Mouse (Mus musculus) lung, embryonic 15.5 days (tissue): ENCODE data around the gene Sema5a. TPM values are rescaled to one million over a fixed set of nuclear protein-coding genes. Genes with fewer than 3 reads are reported as not detected.

Source experiments
- ATAC-seq: fragments of 200-750 bp; cut with Nextera tagmentation; 2 replicates; pipeline ENCODE4 v1.8.0; 2017; ENCODE audit warnings: moderate number of reproducible peaks, borderline replicate concordance; ENCODE audit not compliant: low FRiP score, low TSS enrichment; ENCODE audit errors: extremely low read depth
- H3K27ac ChIP-seq: fragments of 300-500 bp; sonication (generic); 2 replicates; pipeline ENCODE4 v1.5.1; 2015; ENCODE audit warnings: moderate library complexity, mild to moderate bottlenecking, inconsistent platforms
- H3K27me3 ChIP-seq: fragments of 300-500 bp; sonication (generic); 2 replicates; pipeline ENCODE4 v1.6.1; 2015; ENCODE audit warnings: inconsistent platforms
- H3K36me3 ChIP-seq: fragments of 300-500 bp; sonication (generic); 2 replicates; pipeline ENCODE4 v1.6.1; 2015; ENCODE audit warnings: inconsistent platforms
- H3K4me1 ChIP-seq: fragments of 300-500 bp; sonication (generic); 2 replicates; pipeline ENCODE4 v1.6.1; 2015; ENCODE audit warnings: inconsistent platforms
- H3K4me2 ChIP-seq: fragments of 300-500 bp; sonication (generic); 2 replicates; pipeline ENCODE4 v1.6.1; 2015; ENCODE audit warnings: inconsistent platforms, mild to moderate bottlenecking, moderate library complexity
- H3K4me3 ChIP-seq: fragments of 300-500 bp; sonication (generic); 2 replicates; pipeline ENCODE4 v1.5.1; 2015; ENCODE audit warnings: mild to moderate bottlenecking, inconsistent platforms
- H3K9ac ChIP-seq: fragments of 300-500 bp; sonication (generic); 2 replicates; pipeline ENCODE4 v1.6.1; 2015; ENCODE audit warnings: inconsistent platforms
- H3K9me3 ChIP-seq: fragments of 300-500 bp; sonication (generic); 2 replicates; pipeline ENCODE4 v1.6.1; 2016; ENCODE audit warnings: inconsistent platforms
- WGBS: fragments of 180-500 bp; shearing (Covaris S2); methylation state at CpG from one replicate; pipeline ENCODE4 v1.1.7; 2015; 5-methylcytosine and 5-hydroxymethylcytosine counted together
- polyA plus RNA-seq: library from polyadenylated mRNA; unstranded; fragments of >200 nt; fragmentation: Nextera tagmentation; extraction: Ambion mirVana; gene quantifications from 2 replicates; pipeline ENCODE4 v1.2.1, GENCODE M21; 2015

The Sema5a gene
- polyA plus RNA-seq, 1 experiment from 2014 or later = 13.4 TPM

DNA sequence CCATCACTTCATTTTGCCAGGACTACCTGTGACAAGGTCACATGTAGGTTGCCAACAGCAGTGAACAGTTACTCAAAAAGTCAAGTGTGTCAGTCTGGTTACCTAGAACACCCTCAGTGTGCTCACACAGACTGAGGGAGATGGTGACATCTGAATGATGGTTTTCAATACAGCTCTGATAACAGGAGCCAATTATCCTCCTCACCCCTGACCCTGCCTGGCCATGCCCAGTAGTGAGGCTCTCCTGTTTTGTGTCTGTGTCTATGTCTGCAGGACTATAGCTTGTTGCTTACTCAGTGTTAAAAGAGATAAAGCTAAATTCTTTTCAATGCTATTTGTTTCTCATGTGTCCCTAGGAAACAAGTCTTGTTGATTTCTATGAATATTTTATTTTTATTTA is 236.1 kb downstream of the Sema5a start:
- Histone ChIP-seq H3K9ac (no peak overlapping the region), H3K9me3 (no peaks in the 10 kb centered on the region), H3K27ac (no peak overlapping the region), H3K4me1 (no peaks in the 10 kb centered on the region), H3K4me2 (no peak overlapping the region), H3K4me3 (no peak overlapping the region), H3K36me3 (no peaks in the 10 kb centered on the region), H3K27me3 (no peaks in the 10 kb centered on the region)
- no peak for ATAC-seq

DNA sequence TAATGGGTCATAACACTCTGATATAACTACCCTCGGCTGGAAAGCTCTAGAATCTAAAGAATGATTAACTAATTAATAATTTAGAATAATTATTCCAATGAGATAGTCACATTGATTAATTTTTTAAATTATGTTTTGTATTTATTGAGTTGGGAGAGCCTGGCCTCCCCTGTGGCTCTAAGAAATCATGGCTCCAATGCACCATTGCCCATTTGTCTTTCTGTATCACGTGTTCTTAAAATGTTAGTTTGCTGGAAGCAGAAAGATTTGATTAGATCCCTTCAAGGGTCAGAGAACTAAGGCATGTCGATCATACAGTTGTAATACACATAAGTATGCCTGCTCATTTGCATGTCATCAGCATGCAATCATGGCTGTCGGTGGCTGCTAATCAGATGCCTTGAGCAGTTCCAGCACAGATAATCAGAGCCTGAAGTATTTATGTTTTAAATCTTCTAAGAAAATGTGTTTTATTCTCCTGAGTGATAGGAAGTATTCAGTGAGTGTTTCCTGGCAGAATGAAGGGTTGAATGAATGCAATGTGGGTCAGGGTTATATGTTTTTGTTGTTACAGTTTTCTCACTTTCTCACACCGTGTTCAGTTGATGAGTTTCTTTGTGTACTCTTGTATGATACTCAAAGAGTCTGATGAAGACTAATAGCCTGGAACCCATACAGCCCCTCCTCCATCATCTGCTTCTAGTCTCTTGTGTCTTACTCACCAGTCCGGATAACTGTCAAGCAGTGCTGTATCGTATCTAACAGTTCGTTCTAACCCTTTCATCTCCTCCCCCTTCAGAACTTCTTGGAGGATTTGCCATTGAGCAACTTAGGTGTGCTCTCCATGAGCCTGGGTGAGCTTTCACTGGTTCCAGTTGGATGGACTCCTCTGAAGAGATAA is 240.7 kb downstream of the Sema5a start:
- H3K36me3 ChIP-seq = no peaks in the 10 kb centered on the region
- H3K27me3 ChIP-seq = no peaks in the 10 kb centered on the region
- H3K9me3 ChIP-seq = no peaks in the 10 kb centered on the region
- no peaks in the 10 kb centered on the region for H3K4me1 ChIP-seq
- no peak overlapping the region for H3K4me3 ChIP-seq
- no peak for ATAC-seq
- H3K9ac ChIP-seq = no peak overlapping the region
- 56% methylated on average over 8 of the region's 8 CpGs for WGBS
- no peak overlapping the region for H3K4me2 ChIP-seq
- H3K27ac ChIP-seq = no peak overlapping the region

DNA sequence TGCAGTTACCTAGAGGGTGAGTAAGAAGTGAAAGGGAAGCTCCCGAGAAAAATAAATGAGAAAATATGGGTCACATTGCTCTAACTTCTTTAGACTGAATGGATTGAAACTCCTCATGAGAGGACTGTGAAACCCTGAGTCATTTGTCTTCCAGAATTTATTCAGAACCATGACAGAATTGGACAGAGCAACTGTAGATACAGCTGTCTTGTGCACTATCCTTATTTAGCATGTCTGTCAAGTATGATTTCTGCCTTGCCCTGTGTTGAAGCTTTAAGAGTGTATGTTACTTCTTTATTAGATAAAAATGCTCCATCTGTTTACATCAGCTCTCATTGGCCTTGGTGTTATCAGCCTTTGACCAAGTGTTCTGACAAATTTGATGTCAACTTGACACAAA is 243.4 kb downstream of the Sema5a start:
- H3K4me1 ChIP-seq = no peaks in the 10 kb centered on the region
- no peak for ATAC-seq
- no peaks in the 10 kb centered on the region for H3K36me3 ChIP-seq
- no peaks in the 10 kb centered on the region for H3K9me3 ChIP-seq
- H3K9ac ChIP-seq = no peak overlapping the region
- H3K4me2 ChIP-seq = no peak overlapping the region
- H3K4me3 ChIP-seq = no peak overlapping the region
- no peak overlapping the region for H3K27ac ChIP-seq
- 39% methylated on average over 1 of the region's 1 CpGs for WGBS
- no peaks in the 10 kb centered on the region for H3K27me3 ChIP-seq

DNA sequence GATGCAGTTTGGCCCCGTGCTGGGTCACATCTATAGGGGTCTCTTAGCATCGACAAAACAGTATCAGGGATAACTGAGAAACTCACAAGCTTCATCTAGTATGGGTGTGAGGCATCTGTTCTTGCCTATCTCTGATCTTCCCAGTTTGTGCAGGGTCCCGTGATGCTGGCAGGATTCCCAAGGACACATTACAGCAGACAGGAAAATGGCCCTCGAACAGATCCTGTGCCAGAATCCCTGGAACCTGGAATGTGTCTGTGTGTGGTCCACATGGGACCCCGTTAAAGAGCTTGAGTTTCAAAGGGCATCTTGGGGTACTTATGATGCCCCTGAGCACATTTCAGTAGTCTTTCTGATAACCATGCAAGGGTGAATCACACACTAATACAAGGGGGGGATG is 249.6 kb downstream of the Sema5a start:
- Histone ChIP-seq H3K9me3 (no peaks in the 10 kb centered on the region), H3K27me3 (no peaks in the 10 kb centered on the region), H3K4me2 (no peak overlapping the region), H3K4me1 (peaks cover 9% of the 10 kb centered on the region; the same call in 1 of the 2 replicates), H3K4me3 (no peak overlapping the region), H3K27ac (no peak overlapping the region), H3K9ac (no peak overlapping the region), H3K36me3 (no peaks in the 10 kb centered on the region)
- WGBS = 50% methylated on average over 5 of the region's 5 CpGs
- no peak for ATAC-seq

- no peak for ATAC-seq
- Histone ChIP-seq H3K4me2 (no peak overlapping the region), H3K4me3 (no peak overlapping the region), H3K36me3 (no peaks in the 10 kb centered on the region), H3K4me1 (peaks cover 9% of the 10 kb centered on the region; the same call in 1 of the 2 replicates), H3K9me3 (no peaks in the 10 kb centered on the region), H3K27ac (0 out of 2 replicates have a peak overlapping the region, but pooled peaks have one; percentile 6), H3K9ac (no peak overlapping the region), H3K27me3 (no peaks in the 10 kb centered on the region)
- 3% methylated on average over 1 of the region's 1 CpGs for WGBS
These were observed 250.3 kb downstream of the Sema5a start for GRCm38 (mm10) chr15:32494899-32495298.

DNA sequence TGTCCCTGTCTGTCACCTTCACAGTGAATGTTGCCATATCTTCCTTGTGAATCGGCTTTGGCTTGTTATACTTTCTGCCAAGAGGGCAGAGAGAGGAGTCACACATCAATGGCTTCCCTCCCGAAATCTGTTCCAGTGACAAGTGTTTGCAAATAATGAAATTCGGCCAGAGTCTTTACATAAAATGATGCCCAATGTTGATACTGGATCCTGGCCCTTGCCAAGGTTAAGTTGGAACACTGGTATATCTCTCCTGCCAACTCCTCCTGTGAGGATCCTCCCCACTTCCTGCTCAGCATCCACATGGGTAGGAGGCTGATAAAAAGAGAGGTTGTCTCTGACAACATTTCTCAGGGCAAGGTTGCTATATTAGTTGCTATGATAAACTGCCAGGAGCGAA is 252.3 kb downstream of the Sema5a start:
- no peak for ATAC-seq
- WGBS = 74% methylated on average over 4 of the region's 4 CpGs
- H3K4me3 ChIP-seq = no peak overlapping the region
- H3K4me1 ChIP-seq = peaks cover 9% of the 10 kb centered on the region; the same call in 1 of the 2 replicates
- H3K9ac ChIP-seq = no peak overlapping the region
- no peaks in the 10 kb centered on the region for H3K36me3 ChIP-seq
- no peak overlapping the region for H3K4me2 ChIP-seq
- H3K27ac ChIP-seq = no peak overlapping the region
- no peaks in the 10 kb centered on the region for H3K27me3 ChIP-seq
- H3K9me3 ChIP-seq = no peaks in the 10 kb centered on the region

- 67% methylated on average over 2 of the region's 2 CpGs for WGBS
- Histone ChIP-seq H3K27me3 (no peaks in the 10 kb centered on the region), H3K36me3 (no peaks in the 10 kb centered on the region), H3K9me3 (no peaks in the 10 kb centered on the region), H3K4me3 (no peak overlapping the region), H3K9ac (no peak overlapping the region), H3K4me2 (no peak overlapping the region), H3K4me1 (no peaks in the 10 kb centered on the region), H3K27ac (no peak overlapping the region)
- no peak for ATAC-seq
These were observed 261.3 kb downstream of the Sema5a start for GRCm38 (mm10) chr15:32505941-32506340.

- H3K9me3 ChIP-seq = no peaks in the 10 kb centered on the region
- H3K4me1 ChIP-seq = no peaks in the 10 kb centered on the region
- H3K4me3 ChIP-seq = no peak overlapping the region
- no peak overlapping the region for H3K27ac ChIP-seq
- no peaks in the 10 kb centered on the region for H3K27me3 ChIP-seq
- no peak overlapping the region for H3K9ac ChIP-seq
- ATAC-seq = no peak
- no peaks in the 10 kb centered on the region for H3K36me3 ChIP-seq
- no peak overlapping the region for H3K4me2 ChIP-seq
These were observed 263.7 kb downstream of the Sema5a start for GRCm38 (mm10) chr15:32508282-32508681.

GRCm38 (mm10) chr15:32514877-32515276 is 270.3 kb downstream of the Sema5a start:
- Histone ChIP-seq H3K27ac (no peak overlapping the region), H3K4me1 (no peaks in the 10 kb centered on the region), H3K36me3 (no peaks in the 10 kb centered on the region), H3K4me3 (no peak overlapping the region), H3K27me3 (no peaks in the 10 kb centered on the region), H3K4me2 (no peak overlapping the region), H3K9me3 (no peaks in the 10 kb centered on the region), H3K9ac (no peak overlapping the region)
- ATAC-seq = no peak
- WGBS = 18% methylated on average over 1 of the region's 1 CpGs

- no peak overlapping the region for H3K4me2 ChIP-seq
- ATAC-seq = no peak
- H3K9ac ChIP-seq = no peak overlapping the region
- no peaks in the 10 kb centered on the region for H3K36me3 ChIP-seq
- WGBS = 61% methylated on average over 2 of the region's 2 CpGs
- H3K27ac ChIP-seq = no peak overlapping the region
- no peaks in the 10 kb centered on the region for H3K27me3 ChIP-seq
- H3K9me3 ChIP-seq = no peaks in the 10 kb centered on the region
- no peak overlapping the region for H3K4me3 ChIP-seq
- H3K4me1 ChIP-seq = no peaks in the 10 kb centered on the region
These were observed 273.3 kb downstream of the Sema5a start for GRCm38 (mm10) chr15:32517954-32518353.

DNA sequence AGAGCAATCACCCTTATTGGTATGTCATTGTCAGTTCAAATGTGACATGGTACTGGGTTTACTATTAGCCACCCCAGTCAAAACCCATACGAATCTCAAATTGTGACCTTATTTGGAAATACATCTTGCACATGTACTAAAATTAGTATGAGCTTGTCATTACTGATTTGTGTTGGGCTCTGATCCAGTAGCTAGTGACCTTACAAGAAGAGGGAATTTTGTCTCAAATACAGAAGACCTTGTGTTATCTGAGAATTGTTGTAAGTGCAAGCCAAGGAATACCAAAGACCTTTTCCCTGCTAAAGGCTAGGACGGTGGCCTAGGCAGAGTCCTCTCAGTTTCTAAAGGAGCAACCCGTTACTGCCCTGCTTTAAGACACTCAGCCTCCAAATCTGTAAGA is 287.9 kb downstream of the Sema5a start:
- Histone ChIP-seq H3K27ac (no peak overlapping the region), H3K9ac (no peak overlapping the region), H3K27me3 (no peaks in the 10 kb centered on the region), H3K4me3 (no peak overlapping the region), H3K36me3 (no peaks in the 10 kb centered on the region), H3K9me3 (no peaks in the 10 kb centered on the region), H3K4me1 (peaks cover 4% of the 10 kb centered on the region; the same call in 1 of the 2 replicates), H3K4me2 (no peak overlapping the region)
- ATAC-seq = no peak
- WGBS = 39% methylated on average over 3 of the region's 3 CpGs

DNA sequence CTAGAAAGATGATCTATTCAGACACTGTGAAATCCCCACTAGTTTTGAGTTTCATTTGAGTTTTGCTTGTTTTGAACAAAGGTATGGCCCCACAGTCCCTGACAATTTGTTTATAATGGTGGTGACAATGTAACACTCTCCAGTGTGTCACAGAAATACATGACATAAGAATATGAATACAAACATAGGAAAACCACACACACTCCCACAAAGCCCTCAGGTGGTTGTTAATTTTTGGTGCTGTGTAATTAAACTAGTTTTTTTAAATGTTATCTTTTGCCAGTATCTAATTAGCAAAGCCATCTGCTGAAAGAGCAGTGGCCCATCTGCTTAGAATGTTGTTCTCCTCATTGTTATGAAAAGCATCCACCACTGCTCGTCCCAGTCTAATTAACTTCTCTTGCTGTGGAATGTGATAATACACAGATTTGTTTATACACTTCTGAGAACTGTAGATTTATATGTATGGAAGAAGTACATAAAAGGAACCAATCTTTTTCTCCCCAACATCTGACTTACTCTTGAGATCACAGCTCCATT is 289.0 kb downstream of the Sema5a start:
- WGBS = 41% methylated on average over 1 of the region's 1 CpGs
- no peaks in the 10 kb centered on the region for H3K9me3 ChIP-seq
- H3K36me3 ChIP-seq = no peaks in the 10 kb centered on the region
- H3K27me3 ChIP-seq = no peaks in the 10 kb centered on the region
- peaks cover 4% of the 10 kb centered on the region; the same call in 1 of the 2 replicates for H3K4me1 ChIP-seq
- H3K4me2 ChIP-seq = no peak overlapping the region
- H3K27ac ChIP-seq = no peak overlapping the region
- no peak for ATAC-seq
- H3K4me3 ChIP-seq = no peak overlapping the region
- H3K9ac ChIP-seq = no peak overlapping the region
